Mouse (Mus musculus) heart, adult 18-20 months (tissue): ENCODE results near the gene Gpsm1. TPM values are rescaled to one million over a fixed set of nuclear protein-coding genes. Genes with fewer than 3 reads are reported as not detected.

ENCODE experiments used
- DNase-seq, 2 experiments: peaks; one replicate each; pipeline ENCODE4 v3.0.0; 2021 to 2022; ENCODE audit warnings: mixed read lengths in 1 of 2
- total RNA-seq, 2 experiments: library from RNA; stranded (reverse); gene quantifications; 2 replicates each; pipeline ENCODE4 v1.2.3; 2021

Gene Gpsm1
- total RNA-seq, 2 experiments from 2014 or later = 175 to 238 TPM

GRCm38 (mm10) chr2:26341510-26341981 lies 26.2 kb downstream of the Gpsm1 start:
- DNase-seq = peak; percentile 67 to 78

GRCm38 (mm10) chr2:26342044-26342443 lies 26.7 kb downstream of the Gpsm1 start:
- peak; percentile 89 to 91 for DNase-seq

- peak in 1 of 2 experiments; percentile 50 for DNase-seq
These were observed 27.5 kb downstream of the Gpsm1 start for GRCm38 (mm10) chr2:26342609-26343490.

GRCm38 (mm10) chr2:26348241-26348640 lies 32.9 kb downstream of the Gpsm1 start:
- DNase-seq = no peak

- DNase-seq = peak; percentile 95 to 97
These were observed 36.3 kb downstream of the Gpsm1 start, which contains the start of gene Dnlz for GRCm38 (mm10) chr2:26351358-26352290. TSS of gene Dnlz (minus strand) at chr2:26352110.

GRCm38 (mm10) chr2:26352291-26352910 lies 37.1 kb downstream of the Gpsm1 start:
- DNase-seq = no peak

GRCm38 (mm10) chr2:26353066-26353980 lies 38.0 kb downstream of the Gpsm1 start:
- no peak for DNase-seq

GRCm38 (mm10) chr2:26354401-26354800 lies 39.1 kb downstream of the Gpsm1 start:
- DNase-seq = no peak

- DNase-seq = no peak
These were observed 40.9 kb downstream of the Gpsm1 start for GRCm38 (mm10) chr2:26356231-26356630.

GRCm38 (mm10) chr2:26356678-26357077 lies 41.4 kb downstream of the Gpsm1 start:
- DNase-seq = no peak

GRCm38 (mm10) chr2:26357484-26357883 lies 42.2 kb downstream of the Gpsm1 start:
- no peak for DNase-seq

GRCm38 (mm10) chr2:26358667-26359320 lies 43.5 kb downstream of the Gpsm1 start:
- no peak for DNase-seq

- DNase-seq = peak; percentile 57 to 67
These were observed 44.7 kb downstream of the Gpsm1 start for GRCm38 (mm10) chr2:26359983-26360382.

GRCm38 (mm10) chr2:26360772-26361171 lies 45.5 kb downstream of the Gpsm1 start, which contains the start of gene Card9:
TSS of gene Card9 (minus strand) at chr2:26360918.
- peak; percentile 29 to 63 for DNase-seq

- no peak for DNase-seq
These were observed 47.7 kb downstream of the Gpsm1 start for GRCm38 (mm10) chr2:26362991-26363390.

GRCm38 (mm10) chr2:26363481-26363880 lies 48.2 kb downstream of the Gpsm1 start:
- DNase-seq = no peak

GRCm38 (mm10) chr2:26364738-26365465 lies 49.6 kb downstream of the Gpsm1 start:
- DNase-seq = peak; percentile 87 to 89

GRCm38 (mm10) chr2:26367911-26368310 lies 52.6 kb downstream of the Gpsm1 start:
- no peak for DNase-seq

GRCm38 (mm10) chr2:26368572-26368971 lies 53.3 kb downstream of the Gpsm1 start:
- DNase-seq = peak; percentile 69 to 82

GRCm38 (mm10) chr2:26372396-26372795 lies 57.1 kb downstream of the Gpsm1 start:
- DNase-seq = no peak
